Mouse (Mus musculus): Measurements from ENCODE around the gene Shd. TPM values are rescaled to one million over a fixed set of nuclear protein-coding genes. Genes with fewer than 3 reads are reported as not detected.

The Shd gene
- polyA plus RNA-seq, 1 experiment from 2014 or later = 11.0 TPM

GRCm38 (mm10) chr17:56022989-56023290 lies 52.7 kb downstream of the Shd start:
- no peaks in the 10 kb centered on the region for H3K27me3 ChIP-seq (replicated peaks; ENCODE audit: control insufficient read depth, insufficient read depth, low read length)
- ATAC-seq (ENCODE audit: low read depth) = no peak
- no peaks in the 10 kb centered on the region for H3K9me3 ChIP-seq (ENCODE audit: control insufficient read depth, low read length)
- H3K4me3 ChIP-seq (ENCODE audit: low read depth, low read length) = no peak overlapping the region
- no peak overlapping the region for H3K9ac ChIP-seq (ENCODE audit: low read depth, low read length)
- H3K4me1 ChIP-seq (ENCODE audit: control insufficient read depth, insufficient read depth, low read length) = no peaks in the 10 kb centered on the region
- DNase-seq (ENCODE audit: low spot score) = no peak
- no peak overlapping the region for H3K4me2 ChIP-seq (ENCODE audit: low read depth, low read length)
- no peak overlapping the region for H3K27ac ChIP-seq (replicated peaks; ENCODE audit: low read depth, low read length)
- WGBS = 82% methylated on average over 4 of the region's 4 CpGs
- H3K36me3 ChIP-seq (ENCODE audit: control insufficient read depth, insufficient read depth, low read length) = peaks cover 22% of the 10 kb centered on the region

GRCm38 (mm10) chr17:56023386-56023785 lies 53.1 kb downstream of the Shd start:
- Histone ChIP-seq H3K36me3 (ENCODE audit: control insufficient read depth, insufficient read depth, low read length) (peaks cover 17% of the 10 kb centered on the region), H3K27ac (replicated peaks; ENCODE audit: low read depth, low read length) (no peak overlapping the region), H3K9ac (ENCODE audit: low read depth, low read length) (no peak overlapping the region), H3K27me3 (replicated peaks; ENCODE audit: control insufficient read depth, insufficient read depth, low read length) (no peaks in the 10 kb centered on the region), H3K4me1 (ENCODE audit: control insufficient read depth, insufficient read depth, low read length) (no peaks in the 10 kb centered on the region), H3K4me2 (ENCODE audit: low read depth, low read length) (no peak overlapping the region), H3K9me3 (ENCODE audit: control insufficient read depth, low read length) (no peaks in the 10 kb centered on the region), H3K4me3 (ENCODE audit: low read depth, low read length) (no peak overlapping the region)
- WGBS = 70% methylated on average over 5 of the region's 5 CpGs
- DNase-seq (ENCODE audit: low spot score) (no peak), ATAC-seq (ENCODE audit: low read depth) (no peak)

- Histone ChIP-seq H3K4me2 (ENCODE audit: low read depth, low read length) (no peak overlapping the region), H3K4me3 (ENCODE audit: low read depth, low read length) (no peak overlapping the region), H3K27ac (replicated peaks; ENCODE audit: low read depth, low read length) (no peak overlapping the region), H3K4me1 (ENCODE audit: control insufficient read depth, insufficient read depth, low read length) (no peaks in the 10 kb centered on the region), H3K27me3 (replicated peaks; ENCODE audit: control insufficient read depth, insufficient read depth, low read length) (no peaks in the 10 kb centered on the region), H3K9ac (ENCODE audit: low read depth, low read length) (no peak overlapping the region), H3K36me3 (ENCODE audit: control insufficient read depth, insufficient read depth, low read length) (peaks cover 11% of the 10 kb centered on the region; the same call in 1 of the 2 replicates), H3K9me3 (ENCODE audit: control insufficient read depth, low read length) (no peaks in the 10 kb centered on the region)
- DNase-seq (ENCODE audit: low spot score) (no peak), ATAC-seq (ENCODE audit: low read depth) (no peak)
- WGBS = 61% methylated on average over 2 of the region's 2 CpGs
Measured at GRCm38 (mm10) chr17:56024476-56024875, 54.2 kb downstream of the Shd start.

- Histone ChIP-seq H3K27me3 (replicated peaks; ENCODE audit: control insufficient read depth, insufficient read depth, low read length) (no peaks in the 10 kb centered on the region), H3K4me1 (ENCODE audit: control insufficient read depth, insufficient read depth, low read length) (no peaks in the 10 kb centered on the region), H3K27ac (replicated peaks; ENCODE audit: low read depth, low read length) (no peak overlapping the region), H3K9ac (ENCODE audit: low read depth, low read length) (no peak overlapping the region), H3K4me2 (ENCODE audit: low read depth, low read length) (no peak overlapping the region), H3K4me3 (ENCODE audit: low read depth, low read length) (no peak overlapping the region), H3K9me3 (ENCODE audit: control insufficient read depth, low read length) (no peaks in the 10 kb centered on the region), H3K36me3 (ENCODE audit: control insufficient read depth, insufficient read depth, low read length) (peaks cover 9% of the 10 kb centered on the region; the same call in 1 of the 2 replicates)
- DNase-seq (ENCODE audit: low spot score) = no peak
- 79% methylated on average over 5 of the region's 5 CpGs for WGBS
- ATAC-seq (ENCODE audit: low read depth) = no peak
Measured at GRCm38 (mm10) chr17:56024931-56025330, 54.7 kb downstream of the Shd start.

Other genes with a start within 250 kb of the Shd start
- gene Adgre4, start 220.5 kb upstream of the Shd start, polyA plus RNA-seq (2014; fragmentation: Nextera tagmentation; extraction: Ambion mirVana) = 0.18 and 0.29 TPM in 2 replicates
- 8.5 and 11.7 TPM in 2 replicates for gene Zfp119a, start 91.5 kb upstream of the Shd start, polyA plus RNA-seq (2014; fragmentation: Nextera tagmentation; extraction: Ambion mirVana)
- gene Zfp959, start 78.4 kb upstream of the Shd start, polyA plus RNA-seq (2014; fragmentation: Nextera tagmentation; extraction: Ambion mirVana) = 7.9 and 10.4 TPM in 2 replicates
- gene Zfp119b, start 21.0 kb upstream of the Shd start, polyA plus RNA-seq (2014; fragmentation: Nextera tagmentation; extraction: Ambion mirVana) = 6.0 and 7.3 TPM in 2 replicates
- gene Ebi3, start 17.8 kb upstream of the Shd start, polyA plus RNA-seq (2014; fragmentation: Nextera tagmentation; extraction: Ambion mirVana) = 3.5 and 4.2 TPM in 2 replicates
- 16.8 and 20.2 TPM in 2 replicates for gene Yju2, start 11.4 kb upstream of the Shd start, polyA plus RNA-seq (2014; fragmentation: Nextera tagmentation; extraction: Ambion mirVana)
- gene Fsd1, start 16.0 kb downstream of the Shd start, polyA plus RNA-seq (2014; fragmentation: Nextera tagmentation; extraction: Ambion mirVana) = 13.0 and 19.8 TPM in 2 replicates
- 12.4 and 14.1 TPM in 2 replicates for gene Stap2, start 35.1 kb downstream of the Shd start, polyA plus RNA-seq (2014; fragmentation: Nextera tagmentation; extraction: Ambion mirVana)
- gene Mpnd, start 35.2 kb downstream of the Shd start, polyA plus RNA-seq (2014; fragmentation: Nextera tagmentation; extraction: Ambion mirVana) = 81.8 and 107 TPM in 2 replicates
- gene Sh3gl1, start 66.2 kb downstream of the Shd start, polyA plus RNA-seq (2014; fragmentation: Nextera tagmentation; extraction: Ambion mirVana) = 156 and 167 TPM in 2 replicates
- gene Chaf1a, start 70.0 kb downstream of the Shd start, polyA plus RNA-seq (2014; fragmentation: Nextera tagmentation; extraction: Ambion mirVana) = 14.2 and 16.5 TPM in 2 replicates
- gene Ubxn6, start 104.6 kb downstream of the Shd start, polyA plus RNA-seq (2014; fragmentation: Nextera tagmentation; extraction: Ambion mirVana) = 32.7 and 39.8 TPM in 2 replicates
- gene Hdgfl2, start 109.2 kb downstream of the Shd start, polyA plus RNA-seq (2014; fragmentation: Nextera tagmentation; extraction: Ambion mirVana) = 75.6 and 84.3 TPM in 2 replicates
- gene Plin4, start 139.3 kb downstream of the Shd start, polyA plus RNA-seq (2014; fragmentation: Nextera tagmentation; extraction: Ambion mirVana) = 0.08 and 0.33 TPM in 2 replicates
- 0.54 and 0.57 TPM in 2 replicates for gene Plin5, start 147.1 kb downstream of the Shd start, polyA plus RNA-seq (2014; fragmentation: Nextera tagmentation; extraction: Ambion mirVana)
- gene Lrg1, start 151.5 kb downstream of the Shd start, polyA plus RNA-seq (2014; fragmentation: Nextera tagmentation; extraction: Ambion mirVana) = 0.62 and 1.3 TPM in 2 replicates
- gene Sema6b, start 169.9 kb downstream of the Shd start, polyA plus RNA-seq (2014; fragmentation: Nextera tagmentation; extraction: Ambion mirVana) = 4.3 and 5.4 TPM in 2 replicates
- gene Tnfaip8l1, start 192.0 kb downstream of the Shd start, polyA plus RNA-seq (2014; fragmentation: Nextera tagmentation; extraction: Ambion mirVana) = 10.2 and 12.3 TPM in 2 replicates
- gene Mydgf, start 213.5 kb downstream of the Shd start, polyA plus RNA-seq (2014; fragmentation: Nextera tagmentation; extraction: Ambion mirVana) = 98.8 and 99.5 TPM in 2 replicates
- gene Dpp9, start 248.4 kb downstream of the Shd start, polyA plus RNA-seq (2014; fragmentation: Nextera tagmentation; extraction: Ambion mirVana) = 32.5 and 37.1 TPM in 2 replicates